Mouse (Mus musculus): Measurements from ENCODE around the gene Ins2. TPM values are rescaled to one million over a fixed set of nuclear protein-coding genes. Genes with fewer than 3 reads are reported as not detected.
A peak's percentile ranks its signal among the peaks of the same experiment; 100 is the strongest.

Gene Ins2
- polyA plus RNA-seq, 1 experiment, result 0.63 TPM

- TF ChIP-seq POLR2A (IDR thresholded peaks at IDR 0.05; ENCODE audit: low read depth, low read length) (no peak), CTCF (IDR thresholded peaks at IDR 0.05; ENCODE audit: extremely low read depth, insufficient read length, insufficient replicate concordance, low read depth, low read length) (peak; percentile 47; the same call in 1 of the 2 replicates)
- Histone ChIP-seq H3K4me1 (ENCODE audit: control insufficient read depth, insufficient read depth, insufficient read length, low read length) (no peaks in the 10 kb centered on the region), H3K27ac (ENCODE audit: insufficient read depth, low read depth, low read length) (no peak overlapping the region), H3K4me3 (ENCODE audit: low read depth, low read length) (no peak overlapping the region), H3K36me3 (ENCODE audit: control insufficient read depth, insufficient read depth, low read length) (no peaks in the 10 kb centered on the region), H3K27me3 (ENCODE audit: control insufficient read depth, insufficient read depth, low read length) (peaks cover 3% of the 10 kb centered on the region; the same call in 1 of the 2 replicates)
- WGBS, result 14% methylated on average over 8 of the region's 8 CpGs
Observed at GRCm38 (mm10) chr7:142714783-142715498, 28.2 kb downstream of the Ins2 start.

- Histone ChIP-seq H3K36me3 (ENCODE audit: control insufficient read depth, insufficient read depth, low read length) (no peaks in the 10 kb centered on the region), H3K27ac (ENCODE audit: insufficient read depth, low read depth, low read length) (no peak overlapping the region), H3K27me3 (ENCODE audit: control insufficient read depth, insufficient read depth, low read length) (no peaks in the 10 kb centered on the region), H3K4me1 (ENCODE audit: control insufficient read depth, insufficient read depth, insufficient read length, low read length) (no peaks in the 10 kb centered on the region), H3K4me3 (ENCODE audit: low read depth, low read length) (no peak overlapping the region)
- 86% methylated on average over 2 of the region's 2 CpGs for WGBS
- TF ChIP-seq POLR2A (IDR thresholded peaks at IDR 0.05; ENCODE audit: low read depth, low read length) (no peak), CTCF (IDR thresholded peaks at IDR 0.05; ENCODE audit: extremely low read depth, insufficient read length, insufficient replicate concordance, low read depth, low read length) (no peak)
Observed at GRCm38 (mm10) chr7:142706873-142707272, 36.3 kb downstream of the Ins2 start.

GRCm38 (mm10) chr7:142699334-142699860 lies 43.8 kb downstream of the Ins2 start:
- 60% methylated on average over 5 of the region's 5 CpGs for WGBS
- Histone ChIP-seq H3K27ac (ENCODE audit: insufficient read depth, low read depth, low read length) (no peak overlapping the region), H3K4me1 (ENCODE audit: control insufficient read depth, insufficient read depth, insufficient read length, low read length) (no peaks in the 10 kb centered on the region), H3K4me3 (ENCODE audit: low read depth, low read length) (no peak overlapping the region), H3K27me3 (ENCODE audit: control insufficient read depth, insufficient read depth, low read length) (no peaks in the 10 kb centered on the region), H3K36me3 (ENCODE audit: control insufficient read depth, insufficient read depth, low read length) (no peaks in the 10 kb centered on the region)
- no peak for TF ChIP-seq POLR2A (IDR thresholded peaks at IDR 0.05; ENCODE audit: low read depth, low read length)
- no peak for TF ChIP-seq CTCF (IDR thresholded peaks at IDR 0.05; ENCODE audit: extremely low read depth, insufficient read length, insufficient replicate concordance, low read depth, low read length)

GRCm38 (mm10) chr7:142678611-142679010 lies 64.6 kb downstream of the Ins2 start:
- H3K27me3 ChIP-seq (ENCODE audit: control insufficient read depth, insufficient read depth, low read length), result no peaks in the 10 kb centered on the region
- no peak for TF ChIP-seq POLR2A (IDR thresholded peaks at IDR 0.05; ENCODE audit: low read depth, low read length)
- no peak for TF ChIP-seq CTCF (IDR thresholded peaks at IDR 0.05; ENCODE audit: extremely low read depth, insufficient read length, insufficient replicate concordance, low read depth, low read length)
- 33% methylated on average over 3 of the region's 3 CpGs for WGBS
- H3K4me3 ChIP-seq (ENCODE audit: low read depth, low read length), result no peak overlapping the region
- no peak overlapping the region for H3K27ac ChIP-seq (ENCODE audit: insufficient read depth, low read depth, low read length)
- H3K36me3 ChIP-seq (ENCODE audit: control insufficient read depth, insufficient read depth, low read length), result no peaks in the 10 kb centered on the region
- H3K4me1 ChIP-seq (ENCODE audit: control insufficient read depth, insufficient read depth, insufficient read length, low read length), result no peaks in the 10 kb centered on the region

GRCm38 (mm10) chr7:142675644-142676043 lies 67.5 kb downstream of the Ins2 start:
- no peak for TF ChIP-seq CTCF (IDR thresholded peaks at IDR 0.05; ENCODE audit: extremely low read depth, insufficient read length, insufficient replicate concordance, low read depth, low read length)
- TF ChIP-seq POLR2A (IDR thresholded peaks at IDR 0.05; ENCODE audit: low read depth, low read length), result no peak
- H3K36me3 ChIP-seq (ENCODE audit: control insufficient read depth, insufficient read depth, low read length), result no peaks in the 10 kb centered on the region
- WGBS, result 2% methylated on average over 3 of the region's 3 CpGs
- H3K27ac ChIP-seq (ENCODE audit: insufficient read depth, low read depth, low read length), result no peak overlapping the region
- no peaks in the 10 kb centered on the region for H3K27me3 ChIP-seq (ENCODE audit: control insufficient read depth, insufficient read depth, low read length)
- H3K4me1 ChIP-seq (ENCODE audit: control insufficient read depth, insufficient read depth, insufficient read length, low read length), result no peaks in the 10 kb centered on the region
- no peak overlapping the region for H3K4me3 ChIP-seq (ENCODE audit: low read depth, low read length)

DNA sequence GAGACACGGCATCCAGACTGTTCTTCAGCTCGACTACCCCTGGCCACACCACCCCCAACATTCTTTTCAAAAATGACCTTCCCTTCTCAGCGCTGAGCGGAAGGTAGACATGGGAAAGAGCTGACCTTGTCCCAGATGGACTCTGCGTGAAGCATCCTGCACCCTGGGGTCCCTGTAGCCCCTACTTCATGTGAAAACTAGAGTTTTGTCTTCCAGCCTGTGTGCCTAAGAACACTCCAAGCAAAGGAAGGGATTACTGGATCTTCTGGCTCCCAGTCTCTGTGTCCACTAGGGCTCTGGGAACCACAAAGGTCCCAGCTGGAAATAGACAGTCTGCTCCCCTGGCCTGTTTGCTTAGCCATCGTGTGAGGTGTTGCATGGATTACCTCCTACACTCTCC lies 68.0 kb downstream of the Ins2 start:
- no peak overlapping the region for H3K27ac ChIP-seq (ENCODE audit: insufficient read depth, low read depth, low read length)
- no peaks in the 10 kb centered on the region for H3K27me3 ChIP-seq (ENCODE audit: control insufficient read depth, insufficient read depth, low read length)
- no peaks in the 10 kb centered on the region for H3K36me3 ChIP-seq (ENCODE audit: control insufficient read depth, insufficient read depth, low read length)
- no peak overlapping the region for H3K4me3 ChIP-seq (ENCODE audit: low read depth, low read length)
- WGBS, result 65% methylated on average over 6 of the region's 6 CpGs
- TF ChIP-seq CTCF (IDR thresholded peaks at IDR 0.05; ENCODE audit: extremely low read depth, insufficient read length, insufficient replicate concordance, low read depth, low read length) (no peak), POLR2A (IDR thresholded peaks at IDR 0.05; ENCODE audit: low read depth, low read length) (no peak)
- no peaks in the 10 kb centered on the region for H3K4me1 ChIP-seq (ENCODE audit: control insufficient read depth, insufficient read depth, insufficient read length, low read length)

GRCm38 (mm10) chr7:142672120-142672519 lies 71.1 kb downstream of the Ins2 start:
- TF ChIP-seq POLR2A (IDR thresholded peaks at IDR 0.05; ENCODE audit: low read depth, low read length) (no peak), CTCF (IDR thresholded peaks at IDR 0.05; ENCODE audit: extremely low read depth, insufficient read length, insufficient replicate concordance, low read depth, low read length) (no peak)
- Histone ChIP-seq H3K36me3 (ENCODE audit: control insufficient read depth, insufficient read depth, low read length) (no peaks in the 10 kb centered on the region), H3K27ac (ENCODE audit: insufficient read depth, low read depth, low read length) (no peak overlapping the region), H3K4me1 (ENCODE audit: control insufficient read depth, insufficient read depth, insufficient read length, low read length) (no peaks in the 10 kb centered on the region), H3K27me3 (ENCODE audit: control insufficient read depth, insufficient read depth, low read length) (no peaks in the 10 kb centered on the region), H3K4me3 (ENCODE audit: low read depth, low read length) (no peak overlapping the region)
- 12% methylated on average over 4 of the region's 4 CpGs for WGBS

All from small intestine, adult 2 months (tissue).